Mouse (Mus musculus): ENCODE results near the gene Npm1. TPM values are rescaled to one million over a fixed set of nuclear protein-coding genes. Genes with fewer than 3 reads are reported as not detected.
A peak's percentile ranks its signal among the peaks of the same experiment; 100 is the strongest.

Gene Npm1
- polyA plus RNA-seq, 1 experiment from 2014 or later = 704 TPM

DNA sequence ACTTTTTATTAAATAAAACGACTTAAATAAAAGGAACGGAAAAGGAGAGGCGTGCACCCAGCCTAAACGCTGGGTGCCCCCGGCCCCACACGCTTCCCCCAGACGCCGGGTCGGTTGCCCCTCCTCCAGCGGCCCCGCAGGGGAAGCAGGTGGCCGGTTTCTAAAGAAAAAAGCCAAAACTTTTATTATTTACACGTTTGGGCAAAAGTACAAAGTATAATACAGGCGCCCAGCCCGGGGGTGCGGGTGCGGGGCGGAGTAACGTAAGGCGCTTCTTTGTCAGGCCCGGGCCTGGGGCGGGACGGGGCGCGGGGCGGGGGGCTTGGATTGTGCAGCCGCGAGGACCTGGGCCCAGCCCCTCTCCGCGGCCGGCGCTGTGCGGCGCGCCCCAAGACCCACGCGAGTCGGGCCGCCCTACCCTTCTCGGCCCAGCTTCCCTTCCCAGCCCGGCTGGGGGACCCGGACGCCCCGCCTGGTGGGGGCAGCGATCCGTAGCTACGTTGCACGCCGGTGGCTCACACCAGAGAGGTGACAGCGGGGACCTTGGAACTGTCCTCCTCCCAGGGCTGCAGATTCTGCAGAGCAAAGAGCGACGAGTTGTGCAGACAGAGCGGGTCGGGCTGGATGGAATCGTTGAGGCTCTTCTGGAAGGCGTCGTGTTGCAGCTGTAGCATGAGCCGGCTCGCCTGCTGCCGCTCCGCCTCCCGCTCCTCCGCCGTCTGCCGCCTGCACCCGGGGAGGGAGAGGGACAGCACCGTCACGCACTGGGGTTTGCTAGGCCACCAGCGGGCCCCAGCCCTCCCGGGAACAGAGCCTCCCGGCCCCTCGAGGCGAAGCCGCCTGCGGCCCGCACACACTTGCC is 38.0 kb upstream of the Npm1 start:
- Histone ChIP-seq H3K9ac (ENCODE audit: low read length) (no peak overlapping the region), H3K27me3 (ENCODE audit: control insufficient read depth, insufficient read depth, low read length) (peaks cover 96% of the 10 kb centered on the region), H3K4me3 (replicated peaks; ENCODE audit: low read length) (peak overlapping the region; percentile 27), H3K36me3 (ENCODE audit: control insufficient read depth, insufficient read depth, low read length) (no peaks in the 10 kb centered on the region), H3K4me2 (ENCODE audit: low read depth, low read length) (peak overlapping the region; percentile 46), H3K9me3 (replicated peaks; ENCODE audit: control insufficient read depth, low read length) (peaks cover 9% of the 10 kb centered on the region; the same call in 1 of the 2 replicates), H3K4me1 (ENCODE audit: control insufficient read depth, insufficient read depth, low read length) (peaks cover 25% of the 10 kb centered on the region), H3K27ac (ENCODE audit: low read length) (no peak overlapping the region)
- 1% methylated on average over 75 of the region's 76 CpGs for WGBS
- peak; percentile 47; the same call in 1 of the 2 replicates for ATAC-seq (ENCODE audit: insufficient read depth, low FRiP score)

DNA sequence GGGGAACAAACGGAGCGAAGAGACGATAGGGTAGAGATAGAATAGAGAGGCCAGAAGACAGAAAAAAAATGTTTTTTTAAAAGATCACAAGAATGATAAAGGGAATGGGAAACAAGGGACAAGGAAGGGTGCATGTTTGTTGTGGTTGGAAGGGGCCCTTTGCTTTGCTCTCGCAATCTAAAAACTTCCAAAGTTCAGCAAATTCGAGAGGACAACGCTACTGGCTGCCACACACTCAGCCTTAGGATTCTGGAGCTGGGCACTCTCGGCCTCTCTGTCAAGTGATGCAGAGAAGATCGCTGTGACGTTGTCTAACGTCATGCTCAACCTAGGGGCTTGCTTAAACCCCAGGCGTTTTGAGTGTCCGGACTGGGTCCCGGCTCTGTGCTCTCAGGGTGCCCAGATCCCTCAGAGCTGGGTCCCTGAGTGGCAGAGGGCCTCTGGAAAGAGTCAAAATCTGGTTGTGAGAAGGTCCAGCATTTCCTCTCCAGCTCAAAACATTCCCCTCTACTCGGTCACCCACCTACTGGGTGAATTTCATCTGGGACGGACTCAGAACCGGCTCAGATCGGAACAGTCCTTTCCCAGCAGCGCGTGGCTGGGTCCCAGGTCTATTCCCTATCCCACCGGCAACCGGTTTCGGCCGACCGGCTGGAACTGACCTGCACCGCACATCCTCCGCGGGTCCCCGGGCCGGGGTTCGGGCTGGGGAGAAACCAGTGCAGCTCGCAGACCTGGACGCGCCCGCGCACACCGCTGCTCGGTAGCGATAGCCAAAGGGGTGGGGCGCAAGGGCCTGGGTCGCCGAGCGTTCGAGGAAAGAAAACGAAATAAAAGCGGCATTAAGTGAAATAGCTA is 37.1 kb upstream of the Npm1 start:
- H3K9me3 ChIP-seq (replicated peaks; ENCODE audit: control insufficient read depth, low read length) = peaks cover 9% of the 10 kb centered on the region; the same call in 1 of the 2 replicates
- no peak overlapping the region for H3K27ac ChIP-seq (ENCODE audit: low read length)
- H3K4me2 ChIP-seq (ENCODE audit: low read depth, low read length) = peak overlapping the region; percentile 46
- H3K4me3 ChIP-seq (replicated peaks; ENCODE audit: low read length) = peak overlapping the region; percentile 27
- WGBS = 2% methylated on average over 45 of the region's 45 CpGs
- H3K4me1 ChIP-seq (ENCODE audit: control insufficient read depth, insufficient read depth, low read length) = peaks cover 25% of the 10 kb centered on the region
- H3K36me3 ChIP-seq (ENCODE audit: control insufficient read depth, insufficient read depth, low read length) = no peaks in the 10 kb centered on the region
- no peak overlapping the region for H3K9ac ChIP-seq (ENCODE audit: low read length)
- H3K27me3 ChIP-seq (ENCODE audit: control insufficient read depth, insufficient read depth, low read length) = peaks cover 96% of the 10 kb centered on the region
- no peak for ATAC-seq (ENCODE audit: insufficient read depth, low FRiP score)

DNA sequence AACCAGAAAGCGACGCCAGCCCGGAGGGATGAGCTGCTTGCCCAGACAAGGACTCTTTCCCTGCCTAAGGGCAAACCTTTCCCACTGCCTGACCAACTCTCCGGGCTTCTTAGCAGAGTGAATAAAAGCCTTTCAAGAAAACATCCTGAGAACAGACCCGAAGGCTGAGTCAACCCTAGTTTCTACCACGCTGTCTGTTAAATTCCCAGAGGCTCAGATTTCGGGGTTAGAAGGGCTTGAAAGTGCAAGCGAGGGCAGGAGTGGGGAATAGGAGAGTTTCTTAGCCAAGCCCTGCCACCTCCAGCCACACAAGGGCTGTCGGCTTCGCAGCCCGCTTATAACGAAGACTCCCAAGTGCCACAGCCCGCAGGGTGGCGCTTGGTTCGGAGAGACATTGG is 36.1 kb upstream of the Npm1 start:
- ATAC-seq (ENCODE audit: insufficient read depth, low FRiP score) = no peak
- H3K9ac ChIP-seq (ENCODE audit: low read length) = no peak overlapping the region
- peaks cover 25% of the 10 kb centered on the region for H3K4me1 ChIP-seq (ENCODE audit: control insufficient read depth, insufficient read depth, low read length)
- no peak overlapping the region for H3K4me3 ChIP-seq (replicated peaks; ENCODE audit: low read length)
- H3K27me3 ChIP-seq (ENCODE audit: control insufficient read depth, insufficient read depth, low read length) = peaks cover 92% of the 10 kb centered on the region
- H3K36me3 ChIP-seq (ENCODE audit: control insufficient read depth, insufficient read depth, low read length) = no peaks in the 10 kb centered on the region
- no peak overlapping the region for H3K4me2 ChIP-seq (ENCODE audit: low read depth, low read length)
- peaks cover 9% of the 10 kb centered on the region; the same call in 1 of the 2 replicates for H3K9me3 ChIP-seq (replicated peaks; ENCODE audit: control insufficient read depth, low read length)
- WGBS = 5% methylated on average over 15 of the region's 15 CpGs
- no peak overlapping the region for H3K27ac ChIP-seq (ENCODE audit: low read length)

DNA sequence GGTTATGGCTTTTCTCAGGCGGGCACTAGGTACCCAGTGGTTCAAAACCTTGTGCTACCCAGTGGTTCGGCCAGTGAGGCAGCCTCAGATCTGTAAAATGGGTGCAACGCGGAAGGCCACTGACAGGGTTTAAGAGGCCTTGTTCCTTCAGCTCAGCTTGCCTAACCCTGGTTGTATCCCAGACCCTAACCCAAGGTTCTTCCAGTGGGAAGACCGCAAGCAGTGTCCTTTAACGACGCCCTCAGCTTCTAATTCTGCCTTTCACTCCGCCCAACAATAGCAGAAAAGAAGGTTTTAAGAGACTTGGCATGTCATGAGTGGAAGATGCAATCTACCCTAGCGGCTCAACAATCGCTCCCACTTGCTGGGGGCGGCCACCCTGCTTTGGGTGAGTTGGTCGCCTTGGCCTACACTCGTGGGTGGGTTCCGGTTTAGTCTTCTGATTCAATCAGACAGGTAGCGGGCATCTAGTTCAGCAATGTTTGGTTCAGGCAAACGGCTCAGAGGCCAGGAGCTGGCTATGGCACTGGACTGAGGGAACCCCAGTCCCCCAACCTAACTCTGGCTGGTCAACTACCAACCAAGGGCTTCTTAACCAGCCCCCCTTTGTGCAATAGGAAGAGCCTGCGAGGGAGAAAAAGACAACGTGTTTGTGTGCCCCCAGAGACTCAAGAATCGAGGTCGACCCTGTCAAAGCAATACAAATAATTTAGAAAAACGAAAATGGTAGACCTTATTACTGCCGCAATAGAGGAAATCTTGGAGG is 35.5 kb upstream of the Npm1 start:
- peaks cover 9% of the 10 kb centered on the region; the same call in 1 of the 2 replicates for H3K9me3 ChIP-seq (replicated peaks; ENCODE audit: control insufficient read depth, low read length)
- no peak for ATAC-seq (ENCODE audit: insufficient read depth, low FRiP score)
- H3K9ac ChIP-seq (ENCODE audit: low read length) = no peak overlapping the region
- H3K27ac ChIP-seq (ENCODE audit: low read length) = no peak overlapping the region
- peaks cover 93% of the 10 kb centered on the region for H3K27me3 ChIP-seq (ENCODE audit: control insufficient read depth, insufficient read depth, low read length)
- no peak overlapping the region for H3K4me3 ChIP-seq (replicated peaks; ENCODE audit: low read length)
- WGBS = 24% methylated on average over 22 of the region's 22 CpGs
- peaks cover 20% of the 10 kb centered on the region for H3K4me1 ChIP-seq (ENCODE audit: control insufficient read depth, insufficient read depth, low read length)
- H3K4me2 ChIP-seq (ENCODE audit: low read depth, low read length) = no peak overlapping the region
- H3K36me3 ChIP-seq (ENCODE audit: control insufficient read depth, insufficient read depth, low read length) = no peaks in the 10 kb centered on the region

DNA sequence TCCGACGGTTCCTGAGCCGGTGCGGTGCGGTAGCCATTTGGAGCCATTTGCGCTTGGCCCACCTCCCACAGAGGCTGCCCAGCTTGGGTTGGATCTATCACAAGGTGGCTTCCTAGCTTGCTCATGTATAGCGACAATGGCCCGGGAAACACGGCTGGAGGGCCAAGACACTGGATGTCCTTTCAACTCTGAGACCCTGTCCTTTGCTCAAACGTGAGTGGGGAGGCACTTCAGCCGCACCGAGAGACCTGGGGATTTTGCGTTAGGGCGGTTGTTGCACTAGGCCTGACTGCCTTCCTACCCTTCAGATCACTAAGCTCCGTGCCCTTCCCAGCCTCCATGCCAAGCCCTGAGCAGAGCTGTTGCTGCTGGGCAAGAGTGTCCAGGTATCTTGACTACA is 34.7 kb upstream of the Npm1 start:
- peaks cover 90% of the 10 kb centered on the region for H3K27me3 ChIP-seq (ENCODE audit: control insufficient read depth, insufficient read depth, low read length)
- ATAC-seq (ENCODE audit: insufficient read depth, low FRiP score) = no peak
- no peaks in the 10 kb centered on the region for H3K36me3 ChIP-seq (ENCODE audit: control insufficient read depth, insufficient read depth, low read length)
- H3K27ac ChIP-seq (ENCODE audit: low read length) = no peak overlapping the region
- no peak overlapping the region for H3K9ac ChIP-seq (ENCODE audit: low read length)
- H3K4me1 ChIP-seq (ENCODE audit: control insufficient read depth, insufficient read depth, low read length) = peaks cover 12% of the 10 kb centered on the region
- peaks cover 9% of the 10 kb centered on the region; the same call in 1 of the 2 replicates for H3K9me3 ChIP-seq (replicated peaks; ENCODE audit: control insufficient read depth, low read length)
- H3K4me3 ChIP-seq (replicated peaks; ENCODE audit: low read length) = no peak overlapping the region
- no peak overlapping the region for H3K4me2 ChIP-seq (ENCODE audit: low read depth, low read length)
- 16% methylated on average over 15 of the region's 15 CpGs for WGBS

DNA sequence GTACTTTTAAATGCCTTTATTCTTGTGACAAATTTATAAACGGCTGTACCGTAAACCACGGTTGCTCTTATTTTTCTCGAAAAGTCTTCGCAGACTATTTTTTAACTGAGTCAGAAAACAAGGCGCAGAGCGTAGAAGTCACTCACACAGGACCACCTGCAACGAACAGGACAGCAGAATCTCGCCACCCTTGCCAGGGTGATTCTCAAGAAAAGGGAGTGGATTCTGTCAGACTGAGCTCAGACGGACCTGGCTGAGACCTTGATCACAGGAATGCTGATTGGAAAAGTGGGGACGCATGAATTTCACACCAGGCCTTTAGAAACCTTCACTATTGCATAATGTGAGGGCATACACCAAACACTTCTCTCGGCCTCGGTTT is 34.1 kb upstream of the Npm1 start:
- no peak overlapping the region for H3K27ac ChIP-seq (ENCODE audit: low read length)
- H3K4me3 ChIP-seq (replicated peaks; ENCODE audit: low read length) = no peak overlapping the region
- no peak overlapping the region for H3K4me2 ChIP-seq (ENCODE audit: low read depth, low read length)
- no peak for ATAC-seq (ENCODE audit: insufficient read depth, low FRiP score)
- peaks cover 85% of the 10 kb centered on the region for H3K27me3 ChIP-seq (ENCODE audit: control insufficient read depth, insufficient read depth, low read length)
- WGBS = 23% methylated on average over 13 of the region's 13 CpGs
- no peak overlapping the region for H3K9ac ChIP-seq (ENCODE audit: low read length)
- H3K4me1 ChIP-seq (ENCODE audit: control insufficient read depth, insufficient read depth, low read length) = peaks cover 12% of the 10 kb centered on the region
- no peaks in the 10 kb centered on the region for H3K36me3 ChIP-seq (ENCODE audit: control insufficient read depth, insufficient read depth, low read length)
- H3K9me3 ChIP-seq (replicated peaks; ENCODE audit: control insufficient read depth, low read length) = peaks cover 9% of the 10 kb centered on the region; the same call in 1 of the 2 replicates

DNA sequence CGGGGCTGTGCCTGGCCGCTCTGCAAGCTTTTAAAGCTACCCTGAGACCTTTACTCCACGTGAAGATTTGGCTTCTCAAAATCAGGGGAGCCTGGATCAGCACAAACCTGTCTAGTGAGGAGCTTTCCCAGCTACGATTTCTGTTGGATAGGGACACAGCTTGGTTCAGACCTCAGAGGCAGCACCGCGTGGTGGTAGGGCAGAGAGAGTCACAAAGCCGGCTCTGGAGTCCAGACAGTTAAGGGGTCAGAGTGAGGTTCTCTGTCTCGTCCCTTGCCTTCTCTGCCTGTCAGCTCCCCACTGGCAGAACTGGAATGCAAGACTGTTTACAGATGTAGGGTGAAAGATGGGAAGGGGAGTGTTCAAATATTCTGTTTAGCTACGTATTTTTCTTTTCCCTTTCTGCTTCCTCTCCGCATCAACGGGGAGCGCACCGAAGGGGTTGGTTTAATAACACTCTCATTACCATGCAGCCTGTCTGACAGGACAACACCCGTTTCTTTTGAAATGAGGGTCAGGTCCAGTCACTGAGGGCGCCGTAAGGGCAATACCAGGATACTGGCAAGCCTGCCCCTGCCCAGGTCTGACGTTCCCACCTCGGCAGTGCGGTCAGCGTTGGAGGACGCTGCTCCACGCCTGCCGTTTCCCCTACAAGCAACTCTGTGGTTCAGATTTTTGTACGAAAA is 33.6 kb upstream of the Npm1 start:
- Histone ChIP-seq H3K9me3 (replicated peaks; ENCODE audit: control insufficient read depth, low read length) (peaks cover 9% of the 10 kb centered on the region; the same call in 1 of the 2 replicates), H3K4me3 (replicated peaks; ENCODE audit: low read length) (no peak overlapping the region), H3K27me3 (ENCODE audit: control insufficient read depth, insufficient read depth, low read length) (peaks cover 83% of the 10 kb centered on the region), H3K4me1 (ENCODE audit: control insufficient read depth, insufficient read depth, low read length) (peaks cover 12% of the 10 kb centered on the region), H3K9ac (ENCODE audit: low read length) (no peak overlapping the region), H3K27ac (ENCODE audit: low read length) (no peak overlapping the region), H3K36me3 (ENCODE audit: control insufficient read depth, insufficient read depth, low read length) (no peaks in the 10 kb centered on the region), H3K4me2 (ENCODE audit: low read depth, low read length) (no peak overlapping the region)
- ATAC-seq (ENCODE audit: insufficient read depth, low FRiP score) = no peak
- 9% methylated on average over 24 of the region's 24 CpGs for WGBS
